Mouse (Mus musculus): ENCODE data around the gene Rad23b.

GRCm38 (mm10) chr4:55364374-55364773, 14.5 kb downstream of the Rad23b start:
- TF ChIP-seq CTCF (IDR thresholded peaks at IDR 0.05; ENCODE audit: low read depth) = peak; percentile 76
- TF ChIP-seq EP300 (IDR thresholded peaks at IDR 0.05; ENCODE audit: low read depth) = no peak

Measured in liver, postnatal 0 days (tissue).